Mouse (Mus musculus) left cerebral cortex, postnatal 4 days (tissue): ENCODE results near the gene Ccdc169. TPM values are rescaled to one million over a fixed set of nuclear protein-coding genes. Genes with fewer than 3 reads are reported as not detected.

Experiments used
- DNase-seq: peaks from one replicate; pipeline ENCODE4 v3.0.0-alpha.2; 2022
- intact Hi-C: fragments of 180-260 bp; cut with DNase I; formaldehyde crosslinking; loops from one replicate; pipeline ENCODE4 v1.15.1; 2025
- total RNA-seq, 2 experiments: library from RNA; stranded (reverse); gene quantifications; 2 replicates each; pipeline ENCODE4 v1.2.3; 2021

Ccdc169 gene
- total RNA-seq, 2 experiments from 2014 or later = 0.22 to 0.44 TPM

DNA sequence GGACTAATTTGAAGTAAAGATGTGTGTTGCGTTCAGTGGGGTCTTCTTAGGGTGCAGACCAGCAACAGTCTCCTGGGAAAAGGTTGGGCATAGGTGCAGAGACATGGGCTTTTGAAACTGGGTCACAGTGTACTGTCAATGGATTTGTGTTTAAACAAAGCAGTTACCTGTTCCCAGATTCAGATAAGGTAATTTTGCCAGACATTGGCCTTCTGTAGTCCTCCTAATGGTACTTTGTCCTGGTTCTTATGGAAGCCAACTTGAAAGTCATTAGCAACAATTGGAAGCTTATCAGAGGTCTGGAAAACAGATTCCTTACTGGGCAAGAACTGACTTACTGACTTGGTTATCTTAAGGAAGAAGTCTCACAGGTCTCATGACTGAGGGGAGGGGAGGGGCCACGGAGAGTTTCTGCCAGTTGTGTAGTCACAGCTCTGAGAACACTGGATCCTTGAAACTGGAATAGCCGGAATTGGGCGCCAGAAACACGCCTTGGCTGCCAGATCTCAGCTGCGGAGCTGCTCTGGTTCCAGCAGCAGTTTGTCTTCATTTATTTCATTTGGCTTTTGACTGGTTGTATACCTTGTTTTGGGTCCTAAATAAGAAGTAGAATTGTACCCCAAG, 17.8 kb upstream of the Ccdc169 start:
- no peak for DNase-seq
- intact Hi-C loops = no loop called here

- intact Hi-C loops = no loop called here
- DNase-seq = no peak
These were observed 14.7 kb upstream of the Ccdc169 start for GRCm38 (mm10) chr3:55122336-55122870.

DNA sequence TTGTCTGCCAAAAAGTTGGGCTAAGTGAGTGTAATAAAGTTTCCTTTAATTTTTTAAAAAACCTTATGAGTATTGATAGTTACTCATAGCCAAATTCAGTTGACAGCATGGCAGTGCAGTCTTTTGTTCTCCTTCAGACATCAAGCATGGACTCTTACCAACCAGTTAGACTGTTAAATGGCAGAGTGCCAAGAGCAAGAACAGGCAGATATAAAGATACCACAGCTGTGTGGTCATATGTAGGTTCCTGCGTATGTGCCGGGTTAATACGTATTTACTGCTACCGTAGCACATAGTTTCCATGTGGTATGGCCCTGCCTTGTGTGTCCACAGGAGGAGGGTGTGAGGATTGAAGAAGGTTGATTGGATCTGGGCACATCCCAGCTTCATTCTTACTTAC, 14.1 kb upstream of the Ccdc169 start:
- no peak for DNase-seq
- intact Hi-C loops = no loop called here

- DNase-seq = no peak
- intact Hi-C loops = no loop called here
These were observed 7.9 kb upstream of the Ccdc169 start for GRCm38 (mm10) chr3:55129181-55129692.

DNA sequence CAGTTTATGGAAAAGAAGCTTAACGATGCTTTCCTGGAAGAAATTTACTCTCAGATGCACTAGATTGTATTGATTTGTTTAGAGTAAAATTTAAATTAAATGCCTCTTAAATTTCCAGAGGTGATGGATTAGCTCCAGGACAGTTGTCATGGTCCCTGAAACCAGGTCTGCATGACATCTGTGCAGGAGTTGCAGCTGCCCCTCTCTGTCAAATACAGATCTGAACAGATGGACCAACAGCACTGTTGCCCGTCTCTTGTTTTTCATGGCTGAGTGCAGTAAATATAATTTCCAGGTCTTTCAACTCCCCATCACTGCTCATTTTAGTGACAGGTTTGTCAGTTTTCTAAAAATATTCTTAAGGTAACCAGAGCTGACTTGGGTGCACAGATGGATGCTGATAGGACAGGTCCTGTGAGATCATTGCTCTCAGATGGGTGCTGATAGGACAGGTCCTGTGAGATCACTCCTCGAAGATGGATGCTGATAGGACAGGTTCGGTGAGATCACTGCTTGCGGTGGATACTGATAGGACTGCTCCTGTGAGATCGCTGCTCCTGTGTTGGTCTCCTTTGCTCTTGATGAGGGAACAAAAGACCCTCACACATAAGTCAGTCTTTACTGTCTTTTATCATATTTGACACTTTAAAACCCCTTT, 5.4 kb upstream of the Ccdc169 start:
- DNase-seq = no peak
- intact Hi-C loops = no loop called here

- DNase-seq = no peak
- intact Hi-C loops = no loop called here
These were observed 2.7 kb downstream of the Ccdc169 start for GRCm38 (mm10) chr3:55139837-55140236.

GRCm38 (mm10) chr3:55141401-55141800, 4.3 kb downstream of the Ccdc169 start:
- DNase-seq = no peak
- intact Hi-C loops = no loop called here

GRCm38 (mm10) chr3:55144916-55145315, 7.8 kb downstream of the Ccdc169 start:
- intact Hi-C loops = no loop called here
- DNase-seq = no peak

- intact Hi-C loops = no loop called here
- no peak for DNase-seq
These were observed 9.3 kb downstream of the Ccdc169 start for GRCm38 (mm10) chr3:55146441-55146840.

DNA sequence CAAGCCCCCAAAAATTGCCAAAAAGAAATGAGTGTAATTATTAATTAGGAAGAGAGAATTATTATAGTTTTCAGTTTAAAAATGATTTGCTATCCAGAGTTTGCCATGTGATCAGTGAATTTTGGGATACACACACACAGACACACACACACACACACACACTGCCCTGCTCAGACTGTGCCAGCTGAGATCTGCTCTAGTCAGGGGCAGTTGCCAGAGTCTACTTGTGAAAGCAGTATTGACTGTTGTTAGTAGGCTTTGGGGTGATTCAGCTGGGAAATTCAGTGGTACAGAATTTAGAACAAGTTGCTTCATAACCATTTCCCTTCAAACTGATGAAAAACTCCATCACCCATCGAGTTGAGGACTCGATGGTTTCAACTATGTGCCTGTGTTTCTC, 10.0 kb downstream of the Ccdc169 start:
- intact Hi-C loops = no loop called here

GRCm38 (mm10) chr3:55148091-55148490, 11.0 kb downstream of the Ccdc169 start:
- no peak for DNase-seq
- intact Hi-C loops = no loop called here

More for the DNA sequence above, 10.0 kb downstream of the Ccdc169 start:
- no peak for DNase-seq

- DNase-seq = peak; percentile 69
- intact Hi-C loops = loop anchor here (1.0 to 10.0 kb wide), 4 partner anchors 72 to 335 kb away; partner anchors contain the start of gene Dclk1
These were observed 14.7 kb downstream of the Ccdc169 start for GRCm38 (mm10) chr3:55151656-55152433.

DNA sequence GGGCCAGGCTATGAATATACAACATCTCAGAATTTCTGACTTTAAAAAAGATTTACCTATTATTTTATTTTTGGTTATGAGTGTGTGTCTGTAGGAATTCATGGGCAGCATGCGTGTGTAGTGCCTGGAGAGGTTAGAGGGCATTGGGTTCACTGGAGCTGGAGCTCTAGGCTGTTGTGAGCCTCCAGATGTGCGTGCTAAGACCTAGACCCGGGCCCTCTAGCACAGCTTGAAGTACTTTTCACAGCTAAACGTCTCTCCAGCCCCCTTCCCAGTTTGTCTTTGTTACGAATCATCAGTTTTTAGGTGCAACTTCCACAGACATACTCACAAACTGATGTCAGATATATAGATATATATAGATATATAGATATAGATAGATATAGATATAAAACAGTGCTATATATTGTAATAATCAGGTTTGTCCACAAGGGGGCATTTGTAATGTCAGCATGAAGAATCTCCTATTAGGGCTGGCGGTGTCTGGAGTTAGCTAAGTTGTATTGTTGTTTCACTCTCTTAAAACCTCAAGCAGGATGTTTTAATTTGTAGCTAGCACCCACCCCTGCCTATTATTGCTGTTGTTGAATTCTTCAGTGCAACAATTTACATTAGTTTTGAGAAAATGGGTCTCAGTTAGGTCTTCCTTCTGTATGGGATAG, 15.7 kb downstream of the Ccdc169 start:
- DNase-seq = no peak
- intact Hi-C loops = loop anchor here (1.0 to 10.0 kb wide), 4 partner anchors 73 to 336 kb away; partner anchors contain the start of gene Dclk1

GRCm38 (mm10) chr3:55154163-55154562, 17.0 kb downstream of the Ccdc169 start:
- intact Hi-C loops = loop anchor here (5.0 to 10.0 kb wide), 3 partner anchors 91 to 337 kb away; partner anchors contain the start of gene Dclk1
- DNase-seq = no peak

- intact Hi-C loops = loop anchor here (10.0 kb wide), 1 partner anchor 87 kb away; the partner anchor contains the start of gene Dclk1
- peak; percentile 38 for DNase-seq
These were observed 20.3 kb downstream of the Ccdc169 start for GRCm38 (mm10) chr3:55157413-55157812.

GRCm38 (mm10) chr3:55161144-55161543, 24.0 kb downstream of the Ccdc169 start:
- DNase-seq = no peak
- intact Hi-C loops = no loop called here

- intact Hi-C loops = no loop called here
- DNase-seq = no peak
These were observed 26.4 kb downstream of the Ccdc169 start for GRCm38 (mm10) chr3:55163510-55163909.

DNA sequence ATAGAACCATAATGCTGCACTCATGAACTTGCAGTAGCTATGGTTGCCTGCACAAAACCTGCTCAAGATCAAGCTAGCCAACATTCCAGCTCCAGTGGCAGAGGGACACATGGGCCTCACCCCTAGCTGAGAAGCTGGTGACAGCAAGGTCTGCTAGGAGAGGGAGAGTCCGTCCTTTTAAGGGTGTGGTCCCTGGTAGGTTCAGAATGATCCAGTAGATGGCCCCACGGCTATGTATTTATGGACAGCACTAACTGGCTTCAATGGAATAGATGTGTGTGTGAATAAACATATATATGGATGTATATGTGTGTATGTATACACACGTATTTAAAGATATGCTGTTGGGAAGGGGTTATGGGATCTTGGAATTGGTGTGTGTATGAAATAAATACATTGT, 35.3 kb downstream of the Ccdc169 start:
- intact Hi-C loops = no loop called here
- no peak for DNase-seq

DNA sequence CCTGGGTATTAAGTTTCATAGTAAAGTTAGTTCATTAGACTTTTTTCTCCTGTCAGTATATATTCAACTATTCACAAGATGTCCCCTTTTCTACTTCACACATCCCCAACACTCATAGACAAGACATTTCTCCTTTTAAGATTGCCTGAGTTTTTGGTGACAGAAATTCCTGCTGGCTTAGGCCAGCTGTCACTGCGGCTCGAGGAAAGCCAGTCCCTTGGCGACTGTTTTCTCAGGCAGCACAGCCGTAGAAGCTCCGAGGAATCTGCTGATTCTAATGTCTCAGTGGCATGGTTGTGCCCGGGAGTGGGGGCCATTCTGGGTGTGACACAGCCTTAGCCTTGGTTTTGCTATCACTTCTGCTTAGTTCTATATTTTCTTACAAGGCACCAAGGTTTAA, 40.1 kb downstream of the Ccdc169 start:
- intact Hi-C loops = no loop called here
- DNase-seq = no peak

DNA sequence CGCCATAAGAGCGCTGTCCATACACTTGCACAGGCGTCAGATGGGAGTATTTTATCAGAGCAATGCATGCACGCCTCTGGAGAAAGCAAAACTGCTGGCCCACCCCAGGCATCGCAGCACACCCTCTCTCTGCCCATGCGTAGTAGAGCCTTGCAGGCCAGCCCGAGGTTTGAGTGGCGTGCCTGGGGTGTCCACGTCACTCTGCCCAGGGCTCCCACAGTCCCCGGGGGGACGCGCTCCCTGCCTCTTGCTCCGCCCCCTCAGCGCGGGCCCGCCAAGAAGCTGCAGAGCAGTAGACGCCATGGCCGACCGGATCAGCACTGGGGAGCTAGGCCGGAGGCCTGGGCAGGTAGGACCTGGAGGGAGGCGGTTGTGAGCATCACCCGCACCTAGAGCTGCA, 44.6 kb downstream of the Ccdc169 start, which contains the start of gene Sohlh2:
Sohlh2 (plus strand) TSS at position 263 of the 400 bp plus-strand sequence.
- intact Hi-C loops = no loop called here

More for the DNA sequence above, 44.6 kb downstream of the Ccdc169 start, which contains the start of gene Sohlh2:
- no peak for DNase-seq
